Mouse (Mus musculus) kidney, embryonic 15.5 days (tissue): ENCODE data around the gene Card9. TPM values are rescaled to one million over a fixed set of nuclear protein-coding genes. Genes with fewer than 3 reads are reported as not detected.

ENCODE experiments used
- ATAC-seq: fragments of 200-750 bp; cut with Nextera tagmentation; replicated peaks from 2 replicates; pipeline ENCODE4 v1.8.0; 2017; ENCODE audit warnings: moderate TSS enrichment; ENCODE audit not compliant: low FRiP score
- H3K27ac ChIP-seq: fragments of 300-500 bp; sonication (generic); 2 replicates; pipeline ENCODE4 v1.5.1; 2015; ENCODE audit warnings: mild to moderate bottlenecking, inconsistent platforms
- H3K27me3 ChIP-seq: fragments of 300-500 bp; sonication (generic); 2 replicates; pipeline ENCODE4 v1.6.1; 2015; ENCODE audit warnings: inconsistent platforms
- H3K36me3 ChIP-seq: fragments of 300-500 bp; sonication (generic); 2 replicates; pipeline ENCODE4 v1.6.1; 2015; ENCODE audit warnings: inconsistent platforms
- H3K4me1 ChIP-seq: fragments of 300-500 bp; sonication (generic); 2 replicates; pipeline ENCODE4 v1.6.1; 2015; ENCODE audit warnings: inconsistent platforms
- H3K4me2 ChIP-seq: fragments of 300-500 bp; sonication (generic); 2 replicates; pipeline ENCODE4 v1.6.1; 2015; ENCODE audit warnings: moderate library complexity, mild to moderate bottlenecking, inconsistent platforms
- H3K4me3 ChIP-seq: fragments of 300-500 bp; sonication (generic); replicated peaks from 2 replicates; pipeline ENCODE4 v1.5.1; 2015; ENCODE audit warnings: mild to moderate bottlenecking, inconsistent platforms
- H3K9ac ChIP-seq: fragments of 300-500 bp; sonication (generic); 2 replicates; pipeline ENCODE4 v1.6.1; 2015; ENCODE audit warnings: mild to moderate bottlenecking, inconsistent platforms
- H3K9me3 ChIP-seq: fragments of 300-500 bp; sonication (generic); replicated peaks from 2 replicates; pipeline ENCODE4 v1.6.1; 2016; ENCODE audit warnings: inconsistent platforms
- WGBS: fragments of 180-500 bp; shearing (Covaris S2); methylation state at CpG from one replicate; pipeline ENCODE4 v1.1.7; 2015; ENCODE audit warnings: mixed read lengths; 5-methylcytosine and 5-hydroxymethylcytosine counted together
- polyA plus RNA-seq: library from polyadenylated mRNA; unstranded; fragments of >200 nt; fragmentation: Nextera tagmentation; extraction: Ambion mirVana; gene quantifications from 2 replicates; pipeline ENCODE4 v1.2.1, GENCODE M21; 2015

The Card9 gene
- polyA plus RNA-seq, 1 experiment from 2014 or later, result 1.7 TPM

DNA sequence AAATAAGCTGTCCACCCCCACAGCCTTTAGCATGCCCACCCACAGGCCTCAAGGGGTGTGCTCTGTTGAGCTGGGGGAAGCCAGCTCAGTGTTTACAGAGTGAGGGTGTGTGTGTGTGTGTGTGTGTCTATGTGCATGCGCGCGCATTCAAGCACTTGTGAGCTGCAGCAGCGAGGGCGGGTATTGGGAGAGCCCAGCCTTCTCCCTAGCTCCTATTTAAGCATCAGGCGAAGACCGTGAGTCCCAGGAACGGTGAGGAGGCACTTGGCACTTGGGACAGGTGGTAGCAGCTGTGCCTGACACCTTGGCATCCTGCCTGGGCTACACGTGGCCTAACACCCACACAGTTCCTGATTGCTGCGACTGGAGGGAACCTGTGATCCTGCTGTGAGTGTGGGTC lies 18.7 kb downstream of the Card9 start:
- Histone ChIP-seq H3K9me3 (no peaks in the 10 kb centered on the region), H3K4me3 (no peak overlapping the region), H3K4me2 (no peak overlapping the region), H3K27ac (peak overlapping the region; percentile 82), H3K27me3 (no peaks in the 10 kb centered on the region), H3K9ac (no peak overlapping the region), H3K36me3 (peaks cover 80% of the 10 kb centered on the region), H3K4me1 (peaks cover 39% of the 10 kb centered on the region)
- peak; percentile 20; the same call in 1 of the 2 replicates for ATAC-seq
- 66% methylated on average over 10 of the region's 10 CpGs for WGBS

- Histone ChIP-seq H3K4me3 (no peak overlapping the region), H3K4me2 (no peak overlapping the region), H3K27ac (peak overlapping the region; percentile 82), H3K27me3 (no peaks in the 10 kb centered on the region), H3K9ac (no peak overlapping the region), H3K4me1 (peaks cover 36% of the 10 kb centered on the region), H3K36me3 (peaks cover 75% of the 10 kb centered on the region), H3K9me3 (no peaks in the 10 kb centered on the region)
- 72% methylated on average over 2 of the region's 2 CpGs for WGBS
- ATAC-seq, result no peak
Measured at GRCm38 (mm10) chr2:26341510-26341981, 19.2 kb downstream of the Card9 start.

DNA sequence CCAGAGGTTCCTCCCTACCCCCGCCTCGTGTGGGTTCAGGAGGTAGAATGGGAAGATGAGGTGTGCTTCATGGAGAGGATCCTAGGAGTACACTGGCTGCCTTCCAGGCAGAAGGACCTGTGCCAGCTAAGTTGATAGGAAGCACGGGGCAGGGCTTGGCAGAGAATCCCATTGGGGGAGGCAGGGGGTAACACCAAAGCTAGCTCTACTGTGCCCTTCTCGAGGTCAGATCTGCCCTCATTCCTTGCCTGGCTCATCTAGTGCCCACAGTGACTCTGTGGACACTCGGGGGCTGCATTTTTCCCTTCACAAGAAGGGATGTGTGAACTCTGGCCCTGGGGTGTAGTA lies 21.5 kb downstream of the Card9 start:
- no peaks in the 10 kb centered on the region for H3K27me3 ChIP-seq
- no peak for ATAC-seq
- H3K4me1 ChIP-seq, result peaks cover 31% of the 10 kb centered on the region
- H3K36me3 ChIP-seq, result peaks cover 52% of the 10 kb centered on the region
- H3K4me2 ChIP-seq, result no peak overlapping the region
- WGBS, result 87% methylated on average over 5 of the region's 5 CpGs
- H3K9ac ChIP-seq, result no peak overlapping the region
- H3K4me3 ChIP-seq, result no peak overlapping the region
- H3K9me3 ChIP-seq, result no peaks in the 10 kb centered on the region
- no peak overlapping the region for H3K27ac ChIP-seq

DNA sequence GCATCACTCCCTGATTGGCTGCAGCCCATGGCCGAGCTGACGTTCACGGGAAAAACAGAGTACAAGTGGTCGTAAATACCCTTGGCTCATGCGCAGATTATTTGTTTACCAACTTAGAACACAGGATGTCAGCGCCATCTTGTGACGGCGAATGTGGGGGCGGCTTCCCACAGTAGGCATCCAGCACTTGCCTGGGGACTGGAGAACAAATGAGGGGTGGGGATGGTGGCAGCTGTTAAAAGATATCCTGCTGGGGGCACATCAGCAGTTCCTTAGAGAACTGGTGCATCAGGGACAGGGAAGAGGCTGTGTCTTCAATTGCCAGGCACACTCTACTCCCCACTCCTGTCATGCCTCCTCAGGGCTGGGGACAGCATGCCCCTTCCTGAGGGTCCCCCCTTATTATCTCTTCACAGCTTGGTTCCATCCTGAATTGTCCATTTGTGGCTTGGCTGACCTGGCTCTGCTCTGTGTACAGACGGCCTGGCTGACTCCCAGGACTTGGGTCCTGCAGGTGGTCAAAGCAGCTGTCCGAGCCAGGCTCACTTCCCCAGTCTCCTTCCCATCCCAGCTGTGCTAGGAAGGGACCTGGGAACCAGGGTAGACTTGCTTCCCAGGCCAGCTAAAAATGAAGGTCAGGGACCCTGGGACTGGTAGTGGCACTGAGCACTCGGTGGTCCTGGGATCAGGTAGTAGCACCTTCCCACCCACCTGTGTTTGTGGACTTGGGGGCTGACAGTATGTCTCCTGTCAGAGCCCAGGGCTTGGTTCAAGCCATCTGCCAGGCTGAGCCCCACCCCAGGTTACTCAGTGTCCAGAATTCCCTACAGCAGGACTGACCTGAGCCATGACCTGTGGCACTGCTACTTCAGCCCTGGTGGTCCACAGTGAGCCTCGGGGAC lies 22.2 kb downstream of the Card9 start:
- Histone ChIP-seq H3K27me3 (no peaks in the 10 kb centered on the region), H3K9ac (no peak overlapping the region), H3K27ac (no peak overlapping the region), H3K4me1 (peaks cover 27% of the 10 kb centered on the region), H3K9me3 (no peaks in the 10 kb centered on the region), H3K4me2 (no peak overlapping the region), H3K4me3 (no peak overlapping the region), H3K36me3 (peaks cover 45% of the 10 kb centered on the region)
- 84% methylated on average over 9 of the region's 13 CpGs for WGBS
- no peak for ATAC-seq

DNA sequence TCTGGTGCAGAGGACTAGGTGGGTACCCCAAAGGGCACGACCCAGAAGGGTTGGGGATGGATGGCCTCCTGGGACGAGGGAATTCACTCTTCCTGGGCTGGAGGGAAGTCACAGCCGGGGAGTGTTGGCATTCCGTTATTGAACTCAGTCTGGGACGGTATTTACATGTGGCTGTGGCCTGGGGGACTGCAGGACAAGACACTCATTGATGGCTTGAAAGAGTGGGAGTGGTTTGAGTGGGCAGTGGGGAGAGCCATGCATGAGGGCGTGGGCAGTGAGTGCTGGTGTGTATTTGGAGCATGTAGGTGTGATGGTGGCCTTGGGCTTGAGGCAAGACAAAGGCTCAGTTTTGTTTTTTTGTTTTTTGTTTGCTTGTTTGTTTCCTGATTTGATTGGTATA lies 30.0 kb downstream of the Card9 start:
- Histone ChIP-seq H3K9ac (no peak overlapping the region), H3K4me1 (0 out of 2 replicates have a peak, but pooled peaks cover 5% of the 10 kb centered on the region), H3K9me3 (no peaks in the 10 kb centered on the region), H3K27ac (no peak overlapping the region), H3K27me3 (no peaks in the 10 kb centered on the region), H3K4me2 (0 out of 2 replicates have a peak overlapping the region, but pooled peaks have one; percentile 7), H3K4me3 (no peak overlapping the region), H3K36me3 (peaks cover 61% of the 10 kb centered on the region)
- no peak for ATAC-seq
- WGBS, result 69% methylated on average over 6 of the region's 6 CpGs

DNA sequence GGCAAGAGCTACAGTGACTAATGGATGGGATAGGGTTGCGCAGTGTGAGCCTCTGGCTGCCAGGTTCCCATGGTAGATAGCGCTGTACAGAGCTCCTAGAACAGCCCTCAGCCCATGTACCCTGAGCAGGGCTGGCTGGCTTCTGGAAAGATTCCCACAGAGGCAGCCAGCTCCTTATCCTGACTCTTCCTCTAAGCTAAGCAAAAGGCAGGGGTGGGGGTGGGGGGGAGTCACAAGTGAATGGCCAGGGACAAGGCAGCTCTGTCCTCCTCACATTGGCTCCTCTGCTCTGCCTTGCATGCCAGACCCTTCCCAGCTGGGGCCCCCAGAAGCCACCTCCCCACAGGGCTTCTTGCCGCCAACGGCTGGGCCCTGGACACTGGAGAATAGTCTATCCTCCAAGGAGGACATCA lies 30.7 kb downstream of the Card9 start:
- peaks cover 68% of the 10 kb centered on the region for H3K36me3 ChIP-seq
- H3K27ac ChIP-seq, result no peak overlapping the region
- 82% methylated on average over 4 of the region's 4 CpGs for WGBS
- H3K27me3 ChIP-seq, result no peaks in the 10 kb centered on the region
- H3K9ac ChIP-seq, result no peak overlapping the region
- H3K4me1 ChIP-seq, result 0 out of 2 replicates have a peak, but pooled peaks cover 5% of the 10 kb centered on the region
- ATAC-seq, result peak; percentile 38; the same call in 1 of the 2 replicates
- H3K9me3 ChIP-seq, result no peaks in the 10 kb centered on the region
- H3K4me3 ChIP-seq, result no peak overlapping the region
- no peak overlapping the region for H3K4me2 ChIP-seq

DNA sequence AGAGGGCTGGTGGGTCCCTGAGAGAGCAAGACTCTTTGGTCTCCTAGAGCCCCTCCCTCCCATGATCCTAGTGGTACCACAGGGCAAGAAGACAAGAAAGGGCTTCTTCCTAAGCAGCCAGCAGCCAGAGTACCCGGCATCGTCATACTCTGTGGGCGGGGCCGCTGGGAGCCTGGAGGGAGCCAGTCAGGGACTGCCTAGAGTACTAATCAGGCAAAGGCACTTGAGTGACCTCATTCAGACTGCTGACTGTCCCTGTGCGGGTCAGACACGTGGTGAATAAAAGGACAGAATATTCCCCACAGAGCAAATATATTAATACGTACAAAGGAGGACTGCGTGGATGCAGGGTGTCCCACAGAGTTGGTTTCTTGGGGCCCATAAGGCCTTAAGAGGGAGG lies 31.3 kb downstream of the Card9 start:
- whole genome bisulfite sequencing, result 67% methylated on average over 8 of the region's 8 CpGs
- Histone ChIP-seq H3K36me3 (peaks cover 74% of the 10 kb centered on the region), H3K4me3 (no peak overlapping the region), H3K4me1 (0 out of 2 replicates have a peak, but pooled peaks cover 5% of the 10 kb centered on the region), H3K9me3 (no peaks in the 10 kb centered on the region), H3K9ac (no peak overlapping the region), H3K27ac (no peak overlapping the region), H3K27me3 (no peaks in the 10 kb centered on the region), H3K4me2 (no peak overlapping the region)
- ATAC-seq, result no peak

- no peak overlapping the region for H3K9ac ChIP-seq
- no peak for ATAC-seq
- WGBS, result 89% methylated on average over 4 of the region's 4 CpGs
- 0 out of 2 replicates have a peak, but pooled peaks cover 5% of the 10 kb centered on the region for H3K4me1 ChIP-seq
- H3K9me3 ChIP-seq, result no peaks in the 10 kb centered on the region
- no peak overlapping the region for H3K4me2 ChIP-seq
- peaks cover 88% of the 10 kb centered on the region for H3K36me3 ChIP-seq
- H3K27me3 ChIP-seq, result no peaks in the 10 kb centered on the region
- H3K27ac ChIP-seq, result no peak overlapping the region
- no peak overlapping the region for H3K4me3 ChIP-seq
Measured at GRCm38 (mm10) chr2:26327852-26328251, 32.9 kb downstream of the Card9 start.

DNA sequence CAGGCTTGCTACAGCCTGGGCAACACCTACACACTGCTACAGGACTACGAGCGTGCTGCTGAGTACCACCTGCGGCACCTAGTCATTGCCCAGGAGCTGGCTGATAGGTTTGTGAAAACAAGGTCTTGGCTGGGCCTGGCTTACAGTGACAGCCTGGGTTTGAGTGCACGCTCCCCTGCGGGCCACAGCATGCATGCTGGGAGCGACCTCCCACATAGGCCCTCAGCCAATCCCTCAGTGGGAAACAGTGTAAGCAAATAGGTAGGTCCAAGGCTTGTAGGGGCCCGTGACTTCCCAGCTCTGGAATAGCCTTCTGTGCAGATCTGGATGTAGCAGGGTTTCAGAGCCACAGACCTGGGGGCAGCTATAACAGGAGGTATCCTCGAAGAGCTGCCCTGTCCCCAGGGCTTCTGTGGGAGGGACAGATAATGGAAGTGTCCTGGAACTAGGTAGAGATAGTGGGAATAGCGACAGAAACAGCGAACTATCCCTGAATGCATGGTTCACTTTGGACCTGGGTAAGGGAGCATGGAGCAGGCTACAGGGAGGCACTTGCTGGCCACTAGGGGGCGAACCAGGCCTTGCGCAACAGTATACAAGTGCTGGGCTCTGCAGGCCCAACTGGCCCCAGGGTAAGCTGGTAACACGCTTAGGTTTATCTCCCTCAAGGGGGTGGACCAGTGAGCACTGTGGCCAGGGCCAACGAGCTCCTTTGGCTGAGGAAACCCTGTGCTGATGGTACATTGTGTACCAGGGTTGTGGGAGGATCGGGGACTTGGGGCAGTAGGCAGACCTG lies 35.1 kb downstream of the Card9 start:
- no peak overlapping the region for H3K27ac ChIP-seq
- no peaks in the 10 kb centered on the region for H3K9me3 ChIP-seq
- H3K36me3 ChIP-seq, result peaks cover 77% of the 10 kb centered on the region
- H3K4me3 ChIP-seq, result no peak overlapping the region
- H3K4me1 ChIP-seq, result 0 out of 2 replicates have a peak, but pooled peaks cover 2% of the 10 kb centered on the region
- peak; percentile 81 for ATAC-seq
- no peak overlapping the region for H3K4me2 ChIP-seq
- H3K27me3 ChIP-seq, result no peaks in the 10 kb centered on the region
- 71% methylated on average over 15 of the region's 15 CpGs for WGBS
- no peak overlapping the region for H3K9ac ChIP-seq

DNA sequence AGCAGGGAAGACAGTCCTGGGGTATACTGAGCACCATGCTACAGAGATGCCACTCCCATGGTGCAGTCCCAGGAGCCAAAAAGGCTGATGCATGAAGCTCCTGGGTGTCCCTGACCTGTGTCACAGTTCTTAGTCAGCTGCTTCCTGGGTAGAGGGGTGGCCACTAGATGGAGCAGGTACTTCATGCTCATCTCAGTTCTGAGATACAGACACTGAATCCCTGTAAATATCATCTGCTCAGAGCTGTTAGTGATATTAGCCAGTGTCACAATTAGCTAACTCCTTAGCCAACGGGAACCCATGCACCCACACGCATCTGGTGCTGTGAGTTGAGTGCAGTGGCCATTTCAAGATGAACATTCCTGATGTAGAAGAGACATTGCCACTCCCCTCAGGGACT lies 35.8 kb downstream of the Card9 start:
- 88% methylated on average over 2 of the region's 2 CpGs for WGBS

GRCm38 (mm10) chr2:26323589-26324325 lies 37.0 kb downstream of the Card9 start:
- peaks cover 59% of the 10 kb centered on the region for H3K36me3 ChIP-seq
- H3K9ac ChIP-seq, result no peak overlapping the region
- ATAC-seq, result no peak

More for the DNA sequence above, 35.8 kb downstream of the Card9 start:
- Histone ChIP-seq H3K4me2 (no peak overlapping the region), H3K4me1 (0 out of 2 replicates have a peak, but pooled peaks cover 2% of the 10 kb centered on the region), H3K36me3 (peaks cover 70% of the 10 kb centered on the region), H3K27me3 (no peaks in the 10 kb centered on the region), H3K27ac (no peak overlapping the region), H3K4me3 (no peak overlapping the region), H3K9ac (no peak overlapping the region), H3K9me3 (no peaks in the 10 kb centered on the region)
- ATAC-seq, result no peak

More at GRCm38 (mm10) chr2:26323589-26324325, 37.0 kb downstream of the Card9 start:
- Histone ChIP-seq H3K27ac (no peak overlapping the region), H3K4me3 (no peak overlapping the region), H3K4me2 (no peak overlapping the region), H3K4me1 (no peaks in the 10 kb centered on the region), H3K27me3 (no peaks in the 10 kb centered on the region), H3K9me3 (no peaks in the 10 kb centered on the region)
- whole genome bisulfite sequencing, result 86% methylated on average over 13 of the region's 13 CpGs
